Mouse (Mus musculus): Measurements from ENCODE around the gene Slit1.

The Slit1 gene

DNA sequence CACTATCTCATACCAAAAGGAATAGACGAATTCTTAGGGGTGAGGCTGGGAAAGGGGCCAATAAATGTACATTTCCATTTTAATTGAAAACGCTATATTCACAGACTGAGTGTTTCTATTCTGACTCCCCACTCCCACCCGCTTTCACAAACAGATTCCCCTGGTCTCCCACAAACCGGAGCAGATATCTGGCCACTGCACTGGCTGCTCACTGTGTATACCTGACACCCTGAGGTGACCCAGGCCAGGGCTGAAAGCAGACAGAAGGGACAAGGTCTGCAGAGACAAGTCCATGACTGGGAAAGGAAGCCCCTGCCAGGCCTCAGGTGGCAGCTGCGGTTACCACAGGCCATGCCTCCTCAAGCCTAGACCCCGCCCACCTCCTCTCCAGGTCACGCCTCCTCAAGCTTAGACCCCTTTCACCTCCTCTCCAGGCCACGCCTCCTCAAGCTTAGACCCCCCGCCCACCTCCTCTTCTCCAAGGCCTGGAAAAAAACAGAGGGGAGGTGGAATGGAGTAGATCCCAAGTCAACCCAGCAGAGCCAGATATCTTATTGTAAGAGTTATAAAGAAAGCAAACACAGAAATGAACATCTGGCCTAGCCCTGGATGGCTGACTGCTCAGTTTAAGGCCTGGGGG is 18.5 kb downstream of the Slit1 start:
- no peak for DNase-seq (ENCODE audit: low spot score in 2 of 2)

DNA sequence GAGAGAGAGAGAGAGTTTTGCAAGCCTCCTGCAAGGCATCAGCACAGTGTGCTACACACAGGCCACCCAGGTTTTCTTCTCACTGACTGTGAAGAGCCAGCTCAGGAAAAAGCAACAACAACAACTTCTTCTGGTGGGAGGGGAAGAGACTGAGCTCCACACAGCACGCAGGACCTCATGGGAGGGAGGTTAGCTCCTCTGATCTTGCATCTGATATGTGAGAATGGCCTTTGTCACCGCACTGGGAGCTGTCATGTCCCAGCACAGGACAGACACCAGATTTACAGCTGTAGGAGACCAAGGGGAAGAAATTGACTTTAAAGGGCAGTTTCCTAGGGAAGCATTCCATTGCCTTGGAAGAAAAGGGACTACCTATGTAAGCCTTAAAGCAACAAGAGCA is 20.1 kb downstream of the Slit1 start:
- DNase-seq (ENCODE audit: low spot score in 2 of 2), result no peak

DNA sequence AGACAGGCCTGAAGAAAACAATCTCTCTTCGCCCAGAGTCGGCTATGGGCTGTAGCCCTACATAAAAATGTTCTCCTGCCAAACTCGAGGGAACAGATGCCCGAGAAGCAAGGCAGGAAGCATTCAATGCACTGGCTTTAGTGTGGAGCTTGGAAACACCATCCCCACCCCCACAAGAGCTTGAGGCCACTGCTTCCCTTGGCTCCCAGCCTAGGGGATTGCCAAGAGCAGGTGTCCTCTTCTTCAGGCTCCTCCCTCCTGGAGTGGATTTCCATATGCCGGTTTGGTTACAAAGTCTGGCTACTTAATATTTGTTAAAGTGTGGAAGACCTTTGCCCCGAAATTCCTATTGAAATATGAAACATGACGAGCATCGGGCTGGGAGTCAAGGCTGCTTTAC is 24.0 kb downstream of the Slit1 start:
- no peak for DNase-seq (ENCODE audit: low spot score in 2 of 2)

DNA sequence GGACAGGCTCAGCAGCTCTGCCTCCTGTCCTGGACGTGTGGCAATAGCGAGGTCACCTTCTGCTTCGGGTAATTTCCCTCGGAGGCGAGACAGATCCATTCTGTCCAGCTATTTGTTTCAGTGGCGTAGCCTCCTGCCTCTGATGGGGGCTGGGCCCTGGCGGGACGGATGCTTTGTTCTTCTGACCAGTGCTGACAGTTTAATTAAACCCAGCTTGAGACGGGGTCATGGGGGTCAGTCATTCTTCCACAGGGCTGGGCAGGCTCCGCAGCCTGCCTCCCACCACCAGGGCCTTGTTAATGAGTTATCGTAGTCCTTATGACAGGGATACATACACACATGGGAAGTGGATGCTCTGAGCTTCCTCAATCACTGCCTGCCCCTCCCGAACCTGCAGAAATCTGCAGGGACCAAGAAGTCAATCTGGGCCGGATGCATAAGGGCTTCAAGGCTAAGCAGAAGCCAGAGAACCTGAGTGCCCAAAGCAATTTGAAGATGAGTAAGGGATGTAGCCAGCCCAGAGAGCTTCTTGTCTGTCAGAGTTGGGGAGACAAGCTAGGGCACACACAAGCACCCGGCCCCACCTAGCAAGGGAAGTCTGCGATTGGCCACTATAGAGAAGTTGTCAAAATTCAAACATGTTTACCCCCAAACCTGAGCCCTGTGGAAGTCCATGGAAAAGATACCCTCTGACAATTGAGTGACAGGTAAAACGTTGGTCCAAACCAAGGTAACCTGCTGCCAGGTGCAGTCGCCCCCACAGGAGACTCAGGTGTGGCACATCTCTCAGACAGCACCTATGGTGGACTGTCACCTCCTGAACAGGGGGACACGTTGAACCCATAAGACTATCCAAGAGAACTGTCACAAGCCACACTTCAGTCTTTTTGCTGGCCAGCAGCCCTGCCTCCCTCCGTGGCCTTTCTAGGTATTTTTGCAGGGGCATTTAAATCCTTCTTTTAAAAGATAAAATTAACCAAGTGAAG is 26.9 kb downstream of the Slit1 start:
- DNase-seq (ENCODE audit: low spot score in 2 of 2), result no peak

DNA sequence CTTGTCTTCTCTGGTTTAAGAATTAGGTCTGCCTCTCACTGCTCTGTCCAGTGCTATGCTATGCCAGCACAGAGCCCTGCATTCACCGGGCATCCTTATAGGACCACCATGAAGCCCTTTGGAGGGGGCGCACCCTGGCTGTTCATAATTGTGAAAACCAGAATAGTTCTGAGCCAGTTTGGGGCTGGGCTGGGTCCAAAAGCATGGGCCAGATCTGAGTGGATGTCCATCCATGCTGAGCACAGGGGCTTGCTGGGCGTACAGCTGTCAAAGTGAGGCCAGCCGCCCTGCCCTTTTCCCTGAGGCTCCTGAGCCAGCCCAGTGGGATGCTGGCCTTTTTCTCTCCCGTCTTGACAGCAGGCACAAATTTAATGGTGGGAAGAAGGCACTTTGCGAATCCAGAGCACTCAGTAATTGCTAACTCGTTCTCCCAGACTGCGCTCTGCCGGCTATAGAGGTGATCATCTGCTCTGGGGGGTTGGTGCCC is 29.0 kb downstream of the Slit1 start:
- peak in 1 of 2 experiments; percentile 30 for DNase-seq (ENCODE audit: low spot score in 2 of 2)

DNA sequence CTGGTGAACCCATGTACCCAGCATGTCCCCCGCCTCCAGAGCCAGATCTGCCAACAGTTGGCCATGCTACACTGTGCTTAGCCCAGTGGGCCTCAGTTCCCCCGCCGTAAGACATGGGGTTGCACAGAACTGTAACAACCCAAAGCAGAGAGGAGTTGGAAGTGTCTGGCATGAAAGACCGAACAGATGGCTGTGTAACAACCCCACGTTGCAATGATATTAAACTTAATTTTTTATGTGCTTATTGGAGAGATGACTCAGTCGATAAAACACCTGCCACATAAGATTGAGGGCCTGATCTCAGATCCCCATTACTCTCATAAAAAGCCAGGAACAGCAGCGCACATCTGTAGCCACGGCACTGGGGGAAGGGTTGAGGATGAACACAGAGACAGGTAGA is 30.6 kb downstream of the Slit1 start:
- DNase-seq (ENCODE audit: low spot score in 2 of 2), result no peak

DNA sequence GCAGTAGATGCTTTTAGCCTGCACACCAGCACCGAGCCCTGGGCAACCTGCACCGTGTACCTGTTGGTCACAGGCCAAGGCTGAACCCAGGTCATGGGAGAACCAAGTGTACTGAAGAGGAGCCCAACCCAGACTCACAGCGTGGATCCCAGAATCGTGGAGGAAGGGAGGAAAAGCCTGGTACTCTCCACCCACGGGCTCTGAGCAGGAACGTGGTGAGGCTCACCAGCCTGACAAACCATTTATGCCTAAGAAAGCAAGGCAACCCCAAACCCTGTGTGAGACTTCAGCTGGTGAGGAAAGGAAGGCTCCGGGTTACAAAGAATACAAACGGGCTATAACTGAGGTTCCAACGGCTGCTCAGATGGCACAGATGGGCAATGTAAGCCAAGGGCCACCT is 31.8 kb downstream of the Slit1 start:
- no peak for DNase-seq (ENCODE audit: low spot score in 2 of 2)

DNA sequence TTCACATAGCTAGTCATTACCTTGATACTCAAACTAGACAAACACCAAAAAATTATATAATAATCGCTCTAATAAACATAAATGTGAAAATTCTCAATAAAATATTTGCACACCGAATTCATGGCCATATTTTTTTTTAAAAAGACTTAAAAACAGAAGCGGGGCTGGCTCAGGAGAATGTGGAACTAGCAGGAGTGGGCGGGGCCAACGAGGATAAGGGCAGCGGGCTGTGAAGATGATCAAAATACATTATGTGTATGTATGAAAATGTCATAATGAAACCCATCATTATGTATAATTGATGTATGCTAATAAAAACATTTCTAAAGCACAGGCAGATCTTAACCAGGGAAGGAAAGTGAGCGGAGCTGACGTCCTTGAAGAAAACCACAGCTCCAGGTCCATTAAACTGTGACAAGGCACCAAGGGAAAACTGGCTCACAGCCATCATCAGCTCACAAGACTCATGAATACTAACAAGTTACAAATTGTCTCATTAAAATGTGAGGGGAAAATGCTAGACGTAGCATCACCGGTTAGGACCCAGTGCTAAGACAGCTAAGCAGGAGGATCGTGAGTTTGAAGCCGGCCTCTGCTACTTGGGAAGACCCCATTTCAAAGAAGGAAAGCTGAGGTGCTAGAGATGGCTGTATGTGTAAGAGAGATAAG is 33.8 kb downstream of the Slit1 start:
- no peak for DNase-seq (ENCODE audit: low spot score in 2 of 2)

DNA sequence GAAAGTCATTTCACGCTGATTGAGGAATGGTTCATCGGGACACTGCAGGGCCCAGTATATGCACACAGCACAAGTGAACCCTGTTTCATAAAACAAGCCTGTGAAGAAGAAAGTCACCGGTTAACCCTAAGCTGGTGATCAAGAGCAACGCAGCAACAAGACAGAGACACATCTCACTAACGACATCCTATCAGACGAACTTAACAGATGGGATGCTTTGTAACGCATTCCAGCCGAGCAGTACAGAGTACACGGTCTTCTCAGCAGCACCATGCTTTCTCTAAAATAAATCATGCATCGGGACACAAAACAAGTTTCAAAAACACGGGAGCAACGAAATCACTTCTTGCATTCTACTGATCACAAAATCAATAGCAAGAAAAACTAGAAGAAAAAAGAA is 35.6 kb downstream of the Slit1 start:
- no peak for DNase-seq (ENCODE audit: low spot score in 2 of 2)

DNA sequence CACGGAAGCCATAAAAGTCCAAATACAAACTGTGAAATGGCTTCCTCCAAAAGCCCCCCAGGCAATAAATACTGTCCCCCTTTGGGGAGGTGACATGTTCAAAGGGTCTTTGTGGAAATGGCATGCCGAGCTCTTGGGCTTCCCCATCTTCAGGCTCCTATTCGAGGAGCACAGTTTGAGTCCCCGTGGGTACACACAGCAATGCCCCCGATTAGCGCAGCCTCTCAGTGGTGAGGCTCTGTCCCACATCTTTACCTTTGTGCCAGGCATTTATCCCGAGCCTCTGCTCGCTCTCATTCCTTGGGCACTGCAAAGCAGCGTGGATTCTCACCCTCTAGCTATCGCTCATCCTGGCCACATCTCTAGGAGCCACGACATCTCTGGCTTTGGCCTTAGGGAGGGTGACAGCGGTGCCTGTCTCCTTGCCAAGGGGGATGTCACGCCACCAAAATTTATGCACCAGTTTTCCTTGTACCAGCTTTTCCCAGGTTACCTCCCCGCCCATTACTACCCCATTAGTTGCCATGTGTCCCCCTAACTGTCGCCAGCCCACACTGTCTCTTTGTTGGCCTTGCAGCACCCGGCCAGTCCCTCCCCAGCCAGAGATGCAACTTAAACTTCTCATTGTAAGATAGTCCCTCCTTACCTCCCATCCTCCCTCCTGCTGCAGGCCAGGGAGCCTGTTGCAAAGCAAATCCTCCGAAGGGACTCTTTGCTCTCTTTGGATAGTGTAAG is 37.2 kb downstream of the Slit1 start:
- no peak for DNase-seq (ENCODE audit: low spot score in 2 of 2)

DNA sequence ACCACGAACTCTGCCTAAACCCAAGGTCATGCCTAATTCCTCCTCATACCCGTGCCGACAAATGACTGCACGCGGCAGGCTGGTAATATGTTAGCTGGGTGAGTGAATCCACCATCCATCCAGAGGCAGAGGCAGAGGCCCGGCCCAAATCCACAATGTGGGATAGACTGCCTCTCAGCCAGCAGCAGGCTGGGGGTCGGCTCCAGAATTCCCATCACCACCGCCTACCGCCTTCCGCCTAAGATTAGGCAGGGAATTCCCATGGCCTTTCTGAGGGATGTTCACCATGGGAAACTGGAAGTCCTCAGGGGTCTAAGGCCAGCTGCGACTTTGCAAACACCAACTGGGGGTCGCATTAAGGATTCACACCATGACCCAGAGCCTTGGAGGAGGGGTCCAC is 38.0 kb downstream of the Slit1 start:
- no peak for DNase-seq (ENCODE audit: low spot score in 2 of 2)

DNA sequence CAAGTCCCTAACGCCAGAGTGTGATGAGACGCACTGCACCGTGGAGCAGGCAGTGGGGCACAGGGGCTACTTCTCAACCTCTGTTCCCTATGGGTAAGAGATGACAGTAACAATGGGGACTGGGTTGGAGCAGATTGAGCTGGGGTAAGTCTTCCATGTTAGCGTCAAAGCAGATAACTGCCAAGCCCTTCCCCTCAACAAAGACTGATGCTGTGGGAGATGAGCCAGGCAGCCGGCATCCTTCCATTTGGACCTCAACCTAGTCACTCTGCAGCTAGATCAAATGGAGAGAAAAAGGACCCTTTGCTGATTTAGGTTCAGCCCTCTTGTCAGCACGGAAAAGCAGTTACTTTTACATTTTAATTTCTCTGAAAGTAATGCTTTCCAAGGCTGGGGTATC is 40.8 kb downstream of the Slit1 start:
- no peak for DNase-seq (ENCODE audit: low spot score in 2 of 2)

DNA sequence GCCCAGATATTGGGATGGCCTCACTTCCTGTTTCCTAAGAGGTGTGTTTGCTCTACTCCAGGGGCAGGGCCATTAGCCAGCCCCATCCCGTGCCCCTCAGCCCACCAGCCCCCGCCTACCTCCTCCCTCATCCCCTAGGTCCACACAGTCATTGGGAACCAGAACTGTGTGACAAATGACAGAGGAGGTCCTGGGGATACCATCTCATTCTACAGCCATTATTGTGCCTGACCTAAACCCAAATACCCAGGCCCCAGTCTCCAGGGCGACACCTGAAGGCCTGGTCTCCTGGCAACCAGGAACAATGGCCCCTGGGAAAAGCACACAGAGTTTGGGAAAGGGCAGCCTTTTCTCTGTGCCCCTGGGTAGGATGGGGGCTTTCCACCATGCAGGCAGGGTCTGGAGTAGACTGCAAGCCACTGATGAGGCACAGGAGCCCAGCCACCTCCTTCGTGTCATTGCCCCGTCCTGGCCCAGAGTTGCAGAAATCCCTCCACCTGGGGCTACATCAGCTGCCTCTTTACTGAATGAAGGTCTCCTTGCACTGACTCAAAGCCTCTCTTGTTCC is 44.5 kb downstream of the Slit1 start:
- DNase-seq (ENCODE audit: low spot score in 2 of 2), result no peak

DNA sequence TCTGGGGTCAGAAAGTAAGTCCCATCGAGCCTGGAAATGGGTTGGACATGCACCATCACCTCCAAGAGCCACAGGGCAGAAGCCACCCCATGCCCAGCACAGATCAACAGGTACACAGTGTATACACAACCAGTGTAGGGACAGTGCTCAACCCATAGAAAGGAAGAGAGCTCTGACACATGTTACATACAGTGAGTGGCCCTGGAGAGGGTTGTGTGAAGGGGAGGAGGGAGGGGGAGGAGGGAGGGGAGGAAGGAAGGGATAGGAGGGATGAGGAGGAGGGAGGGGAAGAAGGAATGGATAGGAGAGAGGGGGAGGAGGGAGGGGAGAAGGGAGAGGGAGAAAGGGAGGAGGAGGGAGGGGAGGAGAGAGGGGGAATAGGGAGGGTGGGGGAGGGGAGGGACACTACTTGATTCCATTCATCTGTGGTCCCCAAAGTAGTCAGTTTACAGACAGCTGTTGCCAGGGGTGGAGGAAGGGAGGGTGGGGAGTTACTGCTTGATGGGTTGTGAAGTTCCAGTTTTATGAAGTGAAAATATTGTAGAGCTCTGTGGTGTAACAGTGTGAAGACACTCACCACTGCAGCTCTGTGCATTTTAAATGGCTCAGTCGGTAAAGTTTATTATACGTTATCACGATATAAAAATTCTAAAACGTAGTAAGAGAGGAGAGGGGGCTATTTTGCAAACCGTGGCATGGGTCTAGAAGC is 45.5 kb downstream of the Slit1 start:
- no peak for DNase-seq (ENCODE audit: low spot score in 2 of 2)

DNA sequence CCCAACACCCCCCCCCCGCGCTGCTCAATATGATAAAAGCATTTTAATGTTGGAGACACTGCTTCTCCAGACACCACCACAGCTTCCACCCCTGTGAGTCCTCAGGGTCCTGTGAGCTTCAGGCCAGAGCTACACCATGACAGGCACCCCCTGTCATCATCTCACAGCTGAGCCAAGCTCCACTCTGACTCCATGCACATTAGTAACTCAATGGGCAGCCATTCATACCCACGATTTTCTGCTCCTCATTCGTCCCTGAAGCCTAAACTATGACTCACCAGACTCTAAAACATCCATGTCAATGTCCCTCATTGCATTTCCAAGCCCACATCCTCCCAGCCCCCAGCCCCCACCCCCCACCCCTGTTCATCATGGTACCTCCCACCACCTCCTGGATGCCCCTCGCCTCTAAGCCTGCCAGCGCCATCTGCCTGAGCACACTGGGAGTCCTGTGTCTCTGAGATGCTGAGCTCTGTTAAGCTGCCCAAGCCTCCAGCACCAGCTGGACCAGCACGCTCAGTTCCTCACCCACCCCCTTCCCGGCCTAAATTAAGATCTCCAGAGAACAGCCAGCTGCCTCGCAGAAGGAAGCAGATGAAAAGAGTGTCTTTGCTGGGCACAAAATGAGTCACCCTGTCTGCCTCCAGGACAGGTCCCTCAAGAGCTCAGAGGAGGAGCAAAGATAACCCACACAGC is 46.2 kb downstream of the Slit1 start:
- peak in 1 of 2 experiments; percentile 66 for DNase-seq (ENCODE audit: low spot score in 2 of 2)

DNA sequence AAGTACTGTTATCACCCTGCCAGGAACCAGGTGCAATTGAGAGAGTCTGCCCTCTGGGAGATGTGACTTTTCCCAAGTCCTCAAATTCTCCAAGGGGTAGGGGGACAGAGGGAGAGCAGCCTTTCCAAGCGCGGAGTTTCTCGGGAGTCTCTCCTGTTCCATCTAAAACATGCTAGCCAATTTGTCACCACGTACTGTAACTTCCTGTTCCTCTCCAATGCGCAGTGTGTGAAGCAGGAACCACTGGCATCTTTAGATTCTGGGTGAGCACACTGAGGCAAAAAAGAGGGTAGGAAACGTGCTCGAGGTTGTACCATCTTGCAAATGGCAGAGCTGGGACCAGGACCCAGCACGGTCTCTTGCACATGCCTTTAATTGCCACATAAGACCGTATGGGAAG is 47.0 kb downstream of the Slit1 start:
- no peak for DNase-seq (ENCODE audit: low spot score in 2 of 2)

DNA sequence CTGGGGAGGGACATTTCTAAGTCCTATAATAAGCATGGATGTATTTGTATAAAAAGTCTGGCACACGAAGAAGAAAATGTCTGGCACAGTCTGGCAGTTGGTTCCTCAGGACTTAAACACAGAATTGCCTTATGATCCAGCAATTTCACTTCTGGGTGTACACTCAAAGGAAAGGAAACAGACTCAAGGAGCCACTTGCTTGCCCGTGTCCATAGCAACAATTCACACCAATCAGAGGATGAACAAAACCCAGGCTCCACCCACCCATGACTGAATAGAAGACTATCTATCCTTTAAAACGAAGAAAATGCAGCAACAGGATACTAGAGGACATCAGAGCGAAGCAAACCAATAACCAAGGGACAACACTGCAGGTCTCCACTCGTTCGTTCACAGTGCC is 48.4 kb downstream of the Slit1 start:
- no peak for DNase-seq (ENCODE audit: low spot score in 2 of 2)

DNA sequence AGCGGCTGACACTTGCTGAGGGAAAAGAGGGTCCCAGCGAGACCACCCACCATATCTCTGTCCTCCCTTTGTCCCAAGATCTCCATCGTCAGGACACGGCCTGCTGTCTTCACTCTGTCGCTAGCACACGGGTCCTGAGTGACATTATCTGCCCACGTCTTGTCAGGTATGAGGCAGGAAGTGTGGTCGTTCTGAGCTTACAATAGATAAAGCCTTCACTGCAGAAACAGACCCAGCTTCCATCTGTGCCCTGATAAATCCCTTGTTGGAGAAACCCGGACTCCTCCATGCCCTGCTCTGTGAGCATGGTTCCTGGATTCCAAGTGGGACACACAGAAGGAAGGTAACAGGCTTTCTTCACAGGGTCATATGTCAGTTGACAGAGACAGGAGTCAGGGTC is 48.9 kb downstream of the Slit1 start:
- no peak for DNase-seq (ENCODE audit: low spot score in 2 of 2)

DNA sequence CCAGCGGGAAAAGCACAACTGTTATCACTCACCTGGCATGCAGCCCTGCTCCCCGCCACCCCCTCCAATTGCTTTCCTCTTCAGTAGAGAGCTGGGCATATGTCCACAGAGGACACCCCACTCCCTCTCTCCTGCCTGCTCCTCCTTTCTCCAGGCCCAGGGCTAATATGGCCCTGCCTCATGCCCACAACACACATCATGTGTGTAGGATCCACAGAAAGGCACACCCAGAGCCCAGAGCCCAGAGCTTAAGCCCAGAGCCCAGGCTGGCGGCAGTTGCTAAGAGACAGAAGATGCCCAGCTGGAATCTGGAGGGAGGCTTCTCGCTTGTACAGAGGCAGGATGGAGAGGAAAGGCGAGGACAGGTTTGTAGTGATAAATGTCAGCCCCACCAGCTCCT is 49.7 kb downstream of the Slit1 start:
- no peak for DNase-seq (ENCODE audit: low spot score in 2 of 2)

DNA sequence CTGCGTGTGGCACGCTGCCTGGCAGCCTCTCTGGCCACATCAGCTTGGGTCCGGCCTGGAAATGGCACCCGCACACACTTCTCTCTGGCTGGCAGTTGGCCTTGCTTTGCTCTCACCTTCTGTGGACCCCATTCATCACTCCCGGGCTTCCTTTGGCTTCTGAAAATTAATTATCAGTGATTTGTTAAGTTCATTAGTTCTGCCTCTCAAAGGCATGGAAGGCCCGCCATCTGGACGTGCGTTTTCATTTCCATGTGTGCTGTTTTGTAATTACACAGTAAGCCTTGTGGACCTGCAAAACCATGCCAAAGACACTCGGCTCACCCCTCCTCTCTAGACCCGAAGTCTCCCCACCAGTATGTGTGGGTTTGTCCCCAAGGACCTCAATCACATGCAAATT is 53.4 kb downstream of the Slit1 start:
- DNase-seq (ENCODE audit: low spot score in 2 of 2), result peak in 1 of 2 experiments; percentile 40

Data from cerebellum, postnatal 4 days (tissue).